Mouse (Mus musculus) adrenal gland, postnatal 25 days (tissue): ENCODE data around the gene Arl11. TPM values are rescaled to one million over a fixed set of nuclear protein-coding genes. Genes with fewer than 3 reads are reported as not detected.
"Not testable (repeated sequence)": the region's sequence is repeated elsewhere in the genome, so short reads cannot be mapped to it uniquely, and the experiment has no call there.

Source experiments
- DNase-seq: peaks from one replicate; pipeline ENCODE4 v3.0.0; 2021; ENCODE audit warnings: mixed read lengths
- long read RNA-seq: library from polyadenylated mRNA; stranded (forward); transcript quantifications from one replicate; pipeline ENCODE4 v2.0.0, GENCODE M21; 2021
- total RNA-seq: library from RNA; stranded (reverse); gene quantifications from 2 replicates; pipeline ENCODE4 v1.2.3, GENCODE M21; 2021

Arl11 gene
- total RNA-seq = 0.86 and 0.91 TPM in 2 replicates
- long read RNA-seq = 0 reads

DNA sequence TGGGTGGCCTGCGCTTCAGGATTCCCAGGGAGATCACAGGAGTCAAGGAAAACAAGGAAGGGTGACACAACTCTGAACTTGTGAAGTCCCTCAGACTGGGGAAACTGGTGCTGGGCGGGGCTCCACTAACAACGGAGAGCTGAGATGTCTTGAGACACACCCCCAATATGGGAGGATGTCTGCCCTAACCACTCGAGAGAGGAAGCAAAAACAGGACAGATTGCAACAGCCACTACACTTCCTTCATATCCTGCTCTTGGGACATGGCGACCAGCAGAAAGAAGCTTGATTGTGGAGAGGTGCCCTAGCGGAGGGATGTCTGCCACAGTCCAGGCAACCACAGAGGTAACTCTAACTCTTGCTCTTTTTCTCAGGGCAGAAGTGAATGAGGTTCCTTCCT lies at the start of gene Arl11:
Gene Arl11, plus strand, starts transcription at position 161 of the 400 bp plus-strand sequence.
- DNase-seq = no peak

DNA sequence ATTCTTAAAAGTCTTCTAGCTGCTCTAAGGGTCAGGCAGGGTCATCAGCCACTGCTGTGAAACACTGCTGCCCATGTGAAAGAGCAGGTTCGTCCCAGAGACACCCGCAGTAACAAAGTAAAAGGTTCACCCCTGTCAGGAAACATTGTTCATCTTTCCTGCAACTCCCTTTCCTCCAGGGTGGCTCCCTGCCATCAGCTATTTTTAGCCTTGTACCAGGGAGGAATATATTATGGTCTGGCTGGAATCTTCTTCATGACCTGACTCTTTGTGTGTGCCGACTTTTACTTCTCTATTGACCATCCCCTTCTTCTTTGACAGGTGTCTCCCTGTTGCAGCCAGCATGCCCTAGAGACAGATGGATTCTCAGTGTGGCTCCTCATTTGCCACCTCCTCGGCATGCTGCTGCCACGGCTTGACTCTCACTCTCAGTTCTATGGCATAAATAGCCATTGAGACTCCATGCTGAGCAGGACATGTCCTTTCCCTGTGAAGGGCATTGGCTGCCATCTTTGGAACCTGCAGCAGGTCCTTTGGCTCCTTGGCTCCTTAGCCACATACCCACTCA lies 41.6 kb upstream of the Arl11 start:
- no peak for DNase-seq

DNA sequence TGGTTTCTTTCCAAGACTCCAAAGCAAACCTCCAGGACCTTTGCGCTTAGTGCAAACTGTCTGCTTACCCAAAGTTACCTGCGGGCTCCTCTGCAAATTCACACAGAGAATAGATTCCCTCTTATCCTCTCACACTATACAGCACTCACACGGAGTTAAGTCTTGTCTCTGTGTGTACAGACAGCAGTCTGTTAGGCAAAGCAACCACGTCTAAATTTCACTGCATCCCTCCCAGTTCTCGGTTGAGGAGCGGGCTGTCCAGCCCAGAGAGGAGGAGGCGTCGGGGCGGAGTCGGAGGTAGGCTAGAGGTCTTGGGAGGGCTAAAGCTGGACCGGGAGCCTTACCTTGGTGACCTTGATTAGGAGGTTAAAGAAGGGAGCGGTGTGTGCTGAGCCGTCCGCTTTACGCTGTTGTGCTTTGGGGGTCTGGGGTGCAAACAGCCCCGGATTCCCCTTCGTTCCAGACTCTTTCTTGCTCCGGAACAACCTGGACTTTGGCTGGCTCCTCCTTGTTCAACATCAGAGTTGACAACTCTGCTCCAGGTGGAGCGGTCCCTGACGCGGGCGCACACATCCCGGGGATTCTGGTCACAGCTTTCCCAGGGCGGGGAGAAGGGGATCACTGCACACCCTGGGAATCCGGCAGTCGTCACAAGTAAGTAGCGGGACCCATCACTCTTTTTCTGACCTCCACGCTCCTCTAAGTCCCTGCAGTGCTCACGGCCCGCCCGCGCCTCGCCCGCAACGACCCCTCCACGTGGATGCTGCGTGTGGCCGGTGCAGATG lies 34.9 kb upstream of the Arl11 start:
- no peak for DNase-seq

DNA sequence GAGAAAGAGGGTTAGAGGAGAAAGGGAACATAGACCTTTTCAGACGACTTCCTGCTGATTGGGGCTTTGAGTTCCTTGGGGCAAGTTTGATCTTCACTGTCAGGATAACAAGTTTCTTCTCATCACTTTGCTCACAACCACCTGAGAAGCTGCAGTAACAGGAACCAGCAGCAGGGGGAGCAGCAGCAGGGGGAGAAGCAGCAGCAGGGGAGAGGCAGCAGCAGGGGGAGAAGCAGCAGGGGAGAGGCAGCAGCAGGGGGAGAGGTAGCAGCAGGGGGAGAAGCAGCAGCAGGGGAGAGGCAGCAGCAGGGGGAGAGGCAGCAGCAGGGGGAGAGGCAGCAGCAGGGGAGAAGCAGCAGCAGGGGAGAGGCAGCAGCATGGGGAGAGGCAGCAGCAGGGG lies 32.3 kb upstream of the Arl11 start:
- DNase-seq = peak; percentile 56

DNA sequence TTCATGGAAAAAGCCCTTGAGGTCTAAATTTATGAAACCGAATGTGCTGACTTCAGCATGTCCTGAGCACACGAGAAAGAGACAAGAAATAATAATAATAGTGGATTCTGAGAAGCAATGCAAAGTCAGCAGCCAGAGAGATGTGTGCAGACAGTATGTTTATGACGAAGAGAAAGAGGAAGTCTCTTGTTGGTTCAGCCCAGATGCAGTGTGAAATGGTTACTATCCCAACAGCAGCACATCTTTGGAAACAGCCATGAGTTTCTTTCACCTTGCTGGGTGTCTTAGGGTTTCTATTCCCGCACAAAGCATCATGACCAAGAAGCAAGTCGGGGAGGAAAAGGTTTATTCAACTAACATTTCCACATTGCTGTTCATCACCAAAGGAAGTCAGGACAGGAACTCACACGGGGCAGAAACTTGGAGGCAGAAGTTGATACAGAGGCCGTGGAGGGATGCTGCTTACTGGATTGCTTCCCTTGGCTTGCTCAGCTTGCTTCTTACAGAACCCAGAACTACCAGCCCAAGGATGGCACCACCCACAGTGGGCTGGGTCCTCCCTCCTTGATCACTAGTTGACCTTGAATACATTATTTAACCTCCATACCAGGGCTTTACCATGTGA lies 30.8 kb upstream of the Arl11 start:
- no peak for DNase-seq

DNA sequence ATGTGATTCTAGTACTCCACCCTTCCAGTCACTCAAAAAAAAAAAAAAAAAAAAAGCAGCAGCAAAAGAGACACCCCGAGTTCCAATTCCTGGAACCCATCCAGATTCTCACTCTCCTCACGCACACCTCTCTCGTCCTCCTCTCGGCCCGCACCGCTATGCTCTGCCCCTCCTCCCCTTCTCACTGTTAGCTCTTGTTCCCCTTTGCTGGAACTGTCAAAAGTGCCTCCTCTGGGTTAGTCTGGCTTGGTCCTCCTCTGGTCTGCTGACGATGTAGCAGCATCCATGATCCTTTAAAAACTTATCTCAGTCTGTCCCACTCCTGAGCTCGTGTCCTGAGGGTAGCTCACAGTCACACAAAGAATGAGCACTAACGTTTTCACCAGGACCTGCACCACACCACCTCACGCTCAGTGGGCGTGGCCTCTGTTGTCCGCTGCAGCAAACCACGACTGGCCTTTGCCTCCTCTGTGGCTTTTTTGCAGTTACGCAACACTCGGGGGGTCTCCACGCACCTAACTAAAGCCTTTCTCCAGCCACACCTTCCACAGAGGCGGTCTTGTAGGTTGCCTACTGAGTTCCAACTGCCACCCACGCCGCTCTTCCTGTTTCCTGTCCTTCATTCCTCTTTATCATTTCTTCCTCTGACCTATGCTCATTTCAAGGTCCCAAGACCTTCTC lies 20.8 kb upstream of the Arl11 start:
- DNase-seq = no peak

DNA sequence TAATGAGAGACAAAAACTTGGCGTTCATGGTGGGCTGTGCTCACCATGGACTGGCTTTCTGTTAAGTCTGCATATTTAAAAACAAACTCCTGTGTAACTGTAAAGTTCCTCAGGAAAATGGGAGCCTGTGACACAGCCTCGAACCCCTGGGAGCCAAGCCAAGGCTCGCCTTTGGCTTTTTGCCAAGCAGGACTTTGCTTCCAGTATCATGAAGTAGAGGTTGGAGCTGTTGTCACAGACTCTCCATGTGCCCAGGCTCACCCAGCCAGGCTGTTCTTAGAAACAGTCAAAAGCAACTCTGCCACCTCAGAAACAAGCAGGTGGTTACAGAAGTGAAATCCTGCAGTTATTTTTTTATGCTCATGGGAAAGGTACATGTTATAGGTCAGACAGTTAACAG lies 18.9 kb upstream of the Arl11 start:
- peak; percentile 73 for DNase-seq

DNA sequence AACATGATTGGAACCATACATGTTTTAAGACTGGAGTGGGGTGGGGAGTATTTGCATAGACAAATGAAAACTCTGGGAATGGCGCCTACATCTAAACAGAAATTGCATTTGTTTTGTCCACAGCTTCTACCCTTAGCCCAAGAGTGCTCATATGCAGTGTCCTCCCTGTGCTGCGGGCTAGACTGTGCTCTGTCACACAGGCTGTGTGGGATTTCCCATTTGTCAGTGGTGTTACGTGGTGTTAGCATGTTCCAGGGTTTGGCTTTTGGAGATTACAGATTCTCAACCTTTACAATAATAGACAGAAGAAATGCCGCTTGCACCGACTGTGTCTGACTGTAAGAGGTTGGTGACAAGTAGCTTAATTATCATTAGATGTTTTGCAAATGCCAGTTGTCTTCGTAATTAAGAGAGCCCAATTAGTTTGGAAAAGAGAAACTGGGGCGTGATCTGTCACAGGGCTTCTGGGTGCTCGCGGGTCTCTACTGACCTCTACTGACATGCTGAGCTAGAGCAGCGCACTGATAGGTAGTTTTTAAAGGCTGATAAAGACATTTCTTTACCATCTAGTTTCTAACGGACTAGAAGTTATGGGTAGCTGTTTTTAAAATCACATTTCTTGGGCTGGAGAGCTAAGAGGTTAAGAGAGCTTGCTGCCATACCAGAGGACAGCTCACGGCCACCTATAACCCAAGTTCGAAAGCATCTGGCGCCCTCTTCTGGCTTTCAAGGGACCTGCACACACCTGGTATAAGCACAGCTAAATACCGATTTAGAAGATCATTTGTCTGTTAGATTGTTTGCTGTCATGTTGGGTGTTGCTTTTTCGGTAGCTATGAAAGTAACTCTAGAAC lies 15.4 kb upstream of the Arl11 start:
- peak; percentile 61 for DNase-seq

DNA sequence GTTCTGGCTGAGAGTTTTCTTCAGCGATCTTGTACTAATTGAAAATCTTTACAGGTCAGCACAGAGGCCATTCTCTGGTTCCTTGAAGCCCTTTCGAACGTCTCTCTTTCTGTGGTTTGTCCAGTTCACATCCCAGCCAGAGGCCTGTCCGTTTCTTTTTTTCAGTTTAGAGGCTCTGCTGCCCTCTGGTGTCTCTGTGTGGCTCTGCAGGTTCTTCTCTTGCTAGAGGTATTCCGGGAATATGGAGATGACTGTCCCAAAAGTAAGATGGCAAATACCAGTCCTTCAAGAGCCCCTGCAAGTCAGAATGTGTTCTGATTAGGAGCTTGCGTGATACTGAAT lies 14.8 kb upstream of the Arl11 start:
- DNase-seq = peak; percentile 54

DNA sequence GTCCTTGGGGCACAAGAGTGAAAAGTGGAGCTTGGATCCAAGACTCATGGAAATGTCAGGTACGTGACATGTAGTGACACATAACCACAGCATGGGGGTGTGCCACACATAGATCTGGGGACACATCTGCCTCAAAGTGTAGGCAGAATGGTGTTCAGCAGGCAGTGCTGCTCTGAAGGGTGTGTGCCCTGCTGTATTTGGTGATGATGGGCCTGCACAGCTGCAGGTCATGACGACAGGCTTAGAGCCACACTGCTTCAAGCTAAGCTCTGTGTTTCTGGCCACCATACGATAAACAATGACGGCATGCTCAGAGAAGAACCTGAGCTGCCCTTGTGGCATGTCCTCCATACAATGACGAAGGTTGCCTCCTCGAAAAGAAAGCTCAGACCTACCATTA lies 9.7 kb upstream of the Arl11 start:
- no peak for DNase-seq

DNA sequence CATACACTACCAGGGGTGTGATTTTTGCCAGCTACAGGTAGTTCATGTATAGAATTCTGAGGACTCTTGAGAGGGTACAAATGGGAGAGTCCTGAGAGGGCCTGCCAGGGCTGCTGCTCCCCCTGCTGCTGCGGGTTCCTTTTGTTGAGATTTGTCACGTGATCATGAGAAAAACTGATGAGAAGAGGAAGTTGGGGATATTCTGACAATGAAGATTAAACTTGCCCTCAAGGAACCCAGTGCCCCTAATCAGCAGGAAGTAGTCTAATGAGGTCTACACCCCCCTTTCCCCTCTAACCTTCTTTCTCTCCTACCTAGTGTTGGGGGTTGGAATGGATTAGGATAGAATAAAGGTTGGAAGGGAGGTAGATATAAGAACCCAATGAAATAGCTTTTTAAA lies 8.2 kb upstream of the Arl11 start:
- DNase-seq = no peak

DNA sequence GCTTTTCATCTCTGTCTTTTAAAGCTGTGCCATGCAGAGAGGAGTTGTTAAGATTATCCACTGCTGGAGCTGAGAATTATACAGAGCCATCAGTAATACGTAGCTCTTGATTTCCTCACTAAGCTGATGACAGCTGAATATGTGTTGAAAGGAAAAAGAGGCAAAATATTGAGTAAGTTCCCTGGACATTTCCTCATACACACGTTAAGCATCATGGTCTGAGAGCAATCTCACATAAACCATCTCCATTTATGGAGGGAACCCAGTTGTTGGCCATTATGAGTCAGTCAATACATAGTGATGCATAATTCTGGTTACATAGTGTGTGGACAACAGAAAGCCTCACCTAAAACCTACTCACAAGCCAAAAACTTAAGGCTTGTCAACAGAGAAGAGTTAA lies 7.1 kb upstream of the Arl11 start:
- no peak for DNase-seq

DNA sequence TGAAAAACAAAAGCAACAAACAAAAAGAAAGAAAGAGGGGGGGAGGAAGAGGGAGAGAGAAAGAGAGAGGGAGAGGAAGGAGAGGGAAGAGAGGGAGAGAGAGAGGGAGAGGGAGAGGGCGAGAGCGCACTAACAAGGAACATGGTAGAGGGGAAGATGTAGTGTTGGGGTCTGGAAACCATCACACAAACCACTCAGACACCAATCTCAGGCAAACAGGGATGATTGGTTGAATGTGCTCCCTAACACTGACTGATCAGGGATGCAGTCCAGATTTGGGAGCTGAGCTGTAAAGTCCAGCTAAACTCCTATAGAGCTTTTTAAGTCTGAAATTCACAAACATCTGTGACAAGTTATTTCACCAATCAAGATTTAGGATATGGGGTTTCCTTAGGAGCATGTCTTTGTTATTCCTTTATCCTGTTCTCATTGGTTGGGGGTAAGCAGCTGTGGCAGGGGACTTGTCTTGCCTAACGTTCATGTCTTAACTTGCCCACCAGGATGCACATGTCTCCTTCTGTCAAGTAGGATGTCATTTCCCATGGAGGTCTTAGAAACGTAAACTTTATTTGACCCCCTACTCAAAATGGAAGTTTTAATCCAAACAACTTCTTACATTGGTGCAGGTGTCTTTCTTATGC lies 5.5 kb upstream of the Arl11 start:
- DNase-seq = no peak

DNA sequence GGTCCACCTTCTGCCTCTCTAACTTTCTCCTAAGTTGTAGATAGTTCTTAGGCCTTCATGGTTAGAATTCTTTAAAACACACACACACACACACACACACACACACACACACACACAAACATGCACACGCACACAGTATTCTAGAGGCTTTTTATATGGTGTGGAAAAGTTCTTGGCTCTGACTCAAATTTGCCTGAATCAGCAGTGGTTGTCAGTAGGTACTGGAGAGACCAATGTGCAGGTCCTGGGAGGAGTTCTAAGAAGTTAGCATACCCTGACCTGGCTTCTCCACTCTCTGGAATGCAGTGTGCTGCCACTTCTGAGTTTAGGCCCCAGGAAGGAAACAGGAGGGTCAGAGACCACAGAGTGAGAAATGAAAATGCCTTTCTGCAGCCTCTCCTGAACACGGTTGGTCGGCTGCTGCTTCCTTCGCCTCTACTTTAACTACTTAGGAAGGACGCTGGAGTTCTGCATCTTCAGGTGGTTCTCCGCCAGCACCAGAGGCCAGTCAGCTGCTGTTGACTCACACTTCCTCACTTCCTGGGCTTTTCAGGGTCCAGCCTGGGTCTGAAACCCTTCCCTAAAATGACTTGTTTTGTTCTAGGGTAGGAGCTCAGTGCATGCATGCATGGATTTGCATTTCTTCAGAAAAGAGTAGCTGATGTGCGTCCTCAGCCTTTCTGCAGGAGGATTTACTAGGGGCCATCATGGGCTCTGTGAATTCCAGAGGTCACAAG lies 651 bp downstream of the Arl11 start:
- no peak for DNase-seq

DNA sequence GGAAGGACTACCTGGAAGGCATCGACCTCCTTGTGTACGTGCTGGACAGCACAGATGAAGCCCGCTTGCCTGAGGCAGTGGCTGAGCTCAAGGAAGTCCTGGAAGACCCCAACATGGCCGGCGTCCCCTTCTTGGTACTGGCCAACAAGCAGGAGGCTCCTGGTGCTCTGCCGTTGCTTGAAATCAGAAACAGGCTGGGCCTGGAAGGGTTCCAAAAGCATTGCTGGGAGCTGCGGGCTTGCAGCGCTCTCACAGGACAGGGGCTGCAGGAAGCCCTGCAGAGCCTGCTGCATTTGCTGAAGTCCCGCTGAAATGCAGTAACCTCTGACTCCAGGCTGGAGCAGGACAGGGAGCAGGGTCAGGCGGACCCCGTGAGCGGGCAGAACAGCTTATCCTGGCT lies 1.4 kb downstream of the Arl11 start:
- DNase-seq = peak; percentile 14

DNA sequence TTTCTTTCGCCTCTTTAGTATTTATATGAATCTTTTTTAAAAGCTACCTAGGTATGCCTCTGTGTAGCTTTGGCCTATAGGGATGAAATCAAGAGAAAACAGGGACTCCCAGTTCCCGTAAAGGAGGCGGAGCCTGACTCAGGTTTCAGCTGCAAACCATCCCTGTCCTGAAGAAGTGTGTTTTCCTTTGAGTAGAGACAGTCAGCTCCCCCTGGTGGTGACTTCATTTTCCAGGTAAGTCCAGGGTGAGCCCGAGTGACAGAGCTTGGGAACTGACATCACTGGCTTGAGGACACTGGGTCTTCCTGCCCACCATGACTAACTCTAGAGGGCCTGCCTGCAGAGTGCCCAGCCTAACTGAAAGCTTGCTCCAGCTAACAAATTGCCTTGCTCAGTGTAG lies 7.3 kb downstream of the Arl11 start:
- DNase-seq = peak; percentile 14

DNA sequence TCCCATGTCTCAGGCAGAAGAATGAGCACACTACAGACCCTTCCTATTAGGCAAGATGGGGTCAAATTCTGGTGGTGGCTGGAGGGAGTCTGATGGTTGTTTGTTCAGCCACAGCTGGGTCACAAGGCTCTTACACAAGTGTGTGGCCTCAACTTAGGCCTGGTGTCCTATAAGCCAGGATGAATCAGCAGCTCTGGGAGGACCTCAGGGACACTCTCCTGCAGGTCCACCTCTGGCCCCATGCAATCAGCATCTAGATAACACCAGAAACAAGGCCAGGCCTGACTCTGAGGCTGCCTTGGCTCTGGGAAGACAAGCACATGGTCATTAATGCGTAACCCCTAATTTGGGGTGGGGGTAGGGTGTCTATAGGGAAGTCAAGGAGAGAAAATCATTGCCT lies 11.2 kb downstream of the Arl11 start:
- no peak for DNase-seq

DNA sequence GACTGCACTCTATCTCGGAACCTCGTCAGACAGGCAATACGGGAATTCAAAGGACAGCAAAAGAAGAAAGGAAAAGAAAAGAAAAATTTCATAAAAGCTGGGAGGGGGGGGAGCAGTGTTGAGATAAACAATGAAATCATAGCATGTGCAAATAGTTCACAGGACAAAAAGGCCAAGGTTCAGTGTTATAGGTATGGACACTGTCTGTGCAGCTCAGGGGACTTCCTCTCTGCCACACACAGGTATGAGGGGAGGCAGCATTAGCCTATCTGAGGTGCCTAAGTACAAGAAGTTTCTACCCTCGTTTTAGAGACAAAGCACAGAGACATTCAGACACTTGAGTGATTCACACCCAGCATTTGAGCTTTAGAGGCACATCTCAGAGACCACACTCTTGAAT lies 11.6 kb downstream of the Arl11 start:
- no peak for DNase-seq

DNA sequence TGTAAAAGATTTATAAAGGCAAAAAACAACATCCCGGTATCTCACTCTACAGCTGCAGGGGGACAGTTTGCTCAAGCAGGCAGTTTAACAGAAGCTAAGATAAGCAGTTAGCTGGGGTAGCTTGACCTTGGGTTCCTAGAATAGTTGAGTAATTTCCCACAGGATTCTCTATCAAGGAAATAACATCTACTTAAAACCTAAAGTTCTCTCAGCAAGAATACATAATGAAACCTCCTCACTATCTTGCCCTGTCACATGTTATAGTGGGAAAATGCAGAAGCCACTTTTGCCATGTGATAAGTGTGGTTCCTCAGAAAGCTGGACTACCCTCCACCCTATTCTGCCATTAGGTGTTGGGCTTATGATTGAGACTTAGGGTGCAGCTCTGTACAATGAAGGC lies 13.2 kb downstream of the Arl11 start:
- no peak for DNase-seq

DNA sequence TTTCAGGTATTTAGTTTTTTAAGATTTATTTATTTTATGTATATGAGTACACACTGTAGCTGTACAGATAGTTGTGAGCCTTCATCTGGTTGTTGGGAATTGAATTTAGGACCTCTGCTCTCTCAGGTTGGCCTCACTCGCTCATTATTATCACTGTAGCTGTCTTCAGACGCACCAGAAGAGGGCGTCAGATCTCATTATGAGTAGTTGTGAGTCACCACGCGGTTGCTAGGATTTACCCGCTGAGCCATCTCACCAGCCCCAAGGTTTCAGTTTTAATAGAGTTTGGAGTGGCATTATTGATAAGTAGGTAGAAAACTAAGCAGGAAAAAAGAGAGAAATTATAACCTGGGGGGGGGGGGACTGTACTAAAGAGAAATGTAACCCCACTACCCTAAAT lies 17.5 kb downstream of the Arl11 start:
- DNase-seq = not testable (repeated sequence)
